In genomic region chr3:30294433-30294832, GRCm38 (mm10) we compare ENCODE assay signal across 19 mouse cellular contexts.
"Had no signal": no experiment of that assay in that cellular context is flagged by ENCODE, and none has a peak within 500 bp of the region (broad histone marks: within the 10 kb centered on the region; RNA-seq: fewer than 3 reads in every experiment).

No protein-coding gene starts in this region.

- H3K36me3 ChIP-seq: limb, embryonic 12.5 days; limb, embryonic 15.5 days; midbrain, embryonic 12.5 days had no signal

- H3K4me3 ChIP-seq: limb, embryonic 12.5 days; limb, embryonic 15.5 days; midbrain, embryonic 12.5 days had no signal

- H3K9me3 ChIP-seq: limb, embryonic 12.5 days; limb, embryonic 15.5 days; midbrain, embryonic 12.5 days had no signal

- H3K9ac ChIP-seq: limb, embryonic 12.5 days; limb, embryonic 15.5 days; liver, embryonic 14.5 days; liver, postnatal 0 days; lung, embryonic 14.5 days; midbrain, embryonic 12.5 days had no signal

- H3K27me3 ChIP-seq: limb, embryonic 12.5 days; limb, embryonic 15.5 days; midbrain, embryonic 12.5 days had no signal

- H3K4me1 ChIP-seq: limb, embryonic 15.5 days had no signal

- H3K4me2 ChIP-seq: limb, embryonic 12.5 days; limb, embryonic 15.5 days; liver, embryonic 11.5 days; lung, embryonic 14.5 days; midbrain, embryonic 12.5 days had no signal

- DNase-seq: kidney, adult 18-20 months; kidney, adult 9 months; kidney, postnatal 14 days; kidney, postnatal 4 days; left cerebral cortex, postnatal 4 days; liver, postnatal 0 days; lung, embryonic 14.5 days; right cerebral cortex, postnatal 14 days; right cerebral cortex, postnatal 4 days; thymus, postnatal 25 days had no signal

- ATAC-seq: liver, postnatal 0 days; lung, postnatal 0 days; midbrain, embryonic 16.5 days had no signal

- H3K27ac ChIP-seq: limb, embryonic 12.5 days; limb, embryonic 15.5 days; liver, embryonic 14.5 days; macrophage; midbrain, embryonic 12.5 days; stomach, postnatal 0 days had no signal
